Mouse (Mus musculus) right cerebral cortex, adult 2 months (tissue): ENCODE results near the gene 1700008O03Rik.

ENCODE experiments used
- DNase-seq, 2 experiments: peaks; one replicate each; pipeline ENCODE4 v3.0.0; 2021 to 2022; ENCODE audit warnings: low spot score in 2 of 2

1700008O03Rik gene

DNA sequence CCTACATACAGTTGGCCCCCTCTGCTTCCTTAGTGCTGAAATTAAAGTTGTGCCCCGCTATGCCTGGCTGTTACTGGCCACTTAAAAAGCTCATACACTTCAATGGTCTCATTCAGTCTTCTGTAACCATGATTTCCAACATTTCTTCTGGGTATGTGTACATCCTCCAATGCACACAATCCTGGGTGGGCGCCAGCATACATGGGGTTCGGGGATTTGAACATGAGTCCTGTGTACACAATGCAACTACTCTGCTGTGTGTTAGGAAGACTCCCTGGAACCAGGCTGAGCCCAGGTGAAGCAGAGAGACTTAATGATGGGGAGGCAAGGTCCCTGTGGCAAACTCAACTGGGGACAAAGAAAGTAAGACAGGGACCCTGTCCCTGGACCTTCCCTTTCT lies 9.8 kb downstream of the 1700008O03Rik start:
- DNase-seq: no peak

DNA sequence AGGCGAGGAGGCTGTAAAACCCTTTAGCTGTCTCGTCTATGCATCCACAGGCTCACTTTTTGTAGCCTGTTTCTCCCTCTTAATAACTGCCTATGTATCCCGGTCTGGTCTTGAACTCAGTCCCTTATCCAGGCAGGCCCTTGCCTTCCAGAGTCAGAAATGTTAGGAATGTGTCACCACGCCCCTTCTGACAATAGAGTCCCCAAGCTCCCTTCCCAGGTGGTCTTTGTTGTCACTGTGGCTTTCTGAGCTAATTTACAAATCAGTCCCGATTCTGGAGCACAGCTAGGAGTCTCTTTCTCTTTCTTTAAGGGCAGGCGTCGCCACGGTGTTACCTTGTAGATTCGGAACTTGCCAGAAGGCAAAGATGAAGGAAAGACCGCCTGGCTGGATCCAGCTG lies 10.4 kb downstream of the 1700008O03Rik start:
- no peak for DNase-seq

DNA sequence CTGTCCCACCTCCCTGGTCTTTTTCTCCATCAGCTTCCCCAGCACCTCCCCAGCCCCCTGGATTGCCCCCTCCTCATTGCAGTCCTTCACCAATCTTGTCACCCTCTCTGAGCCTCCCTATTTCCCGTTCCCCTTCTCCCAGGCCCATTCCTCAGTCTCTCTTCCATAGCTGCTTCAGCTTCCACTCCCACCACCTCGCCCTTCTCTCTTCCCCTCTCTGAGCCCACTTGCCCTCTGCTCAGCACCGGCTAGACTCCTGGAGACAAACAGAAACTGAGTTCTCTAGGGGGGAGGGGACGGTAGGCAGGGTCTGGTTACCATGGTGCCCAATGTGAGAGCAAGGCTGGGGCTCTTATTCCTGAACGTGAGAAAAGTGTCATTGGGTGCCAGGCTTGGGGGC lies 10.9 kb downstream of the 1700008O03Rik start:
- peak in 1 of 2 experiments; percentile 22 for DNase-seq

DNA sequence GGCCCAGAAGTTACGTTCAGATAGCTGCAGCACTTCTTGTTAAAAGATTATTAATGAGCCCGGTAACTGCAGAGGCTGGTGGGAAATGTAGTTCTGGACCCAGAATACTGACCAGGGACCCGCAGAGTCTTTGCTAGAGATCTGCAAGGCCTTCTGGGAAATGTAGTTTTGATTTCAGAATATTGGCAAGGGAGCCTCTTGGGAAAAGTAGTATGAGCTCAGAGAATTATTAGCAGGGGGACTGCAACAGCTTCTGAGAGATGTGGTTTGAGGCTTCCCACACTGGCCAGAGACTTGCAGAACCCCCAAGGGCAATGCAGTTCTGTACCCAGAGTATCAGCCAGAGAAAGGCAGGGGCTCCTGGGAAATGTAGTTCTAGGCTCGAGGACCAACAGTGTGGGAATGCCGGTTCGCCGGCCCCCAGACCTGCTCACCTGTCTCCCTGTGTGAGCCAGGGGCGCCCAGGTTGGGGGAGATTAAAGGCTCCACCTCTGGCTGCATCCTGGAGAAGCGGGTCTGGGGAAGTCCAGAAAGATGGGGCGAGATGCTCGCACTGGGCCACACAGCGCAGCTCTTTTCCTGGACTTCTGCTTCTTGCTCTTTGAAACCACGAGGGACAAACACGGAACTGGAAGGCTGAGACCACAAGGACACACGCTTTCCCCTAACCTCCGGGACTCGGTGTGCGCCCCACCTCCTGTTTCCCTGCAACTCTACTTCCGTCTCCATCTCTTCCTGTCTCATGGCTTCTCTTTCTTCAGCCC lies 11.5 kb downstream of the 1700008O03Rik start:
- DNase-seq: peak; percentile 90 to 96

DNA sequence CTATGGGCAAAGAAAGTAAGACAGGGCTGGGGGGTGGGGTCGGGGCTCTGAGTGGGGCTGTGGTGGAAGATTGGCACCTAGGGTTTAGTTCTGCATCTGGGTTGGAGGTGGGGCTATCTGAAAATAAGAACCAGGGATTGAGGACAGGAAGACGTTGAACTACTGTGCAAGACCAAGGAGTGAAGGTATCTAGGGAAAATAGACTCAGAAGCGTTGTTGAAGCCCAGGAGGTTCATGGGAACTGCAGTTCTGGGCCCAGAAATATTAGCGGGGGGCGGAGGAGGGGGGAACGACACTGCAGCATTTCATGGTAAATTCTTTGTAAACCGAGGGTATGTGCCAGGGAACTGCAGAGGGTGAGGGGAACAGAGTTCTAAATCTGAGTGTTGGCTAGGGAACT lies 12.2 kb downstream of the 1700008O03Rik start:
- no peak for DNase-seq

DNA sequence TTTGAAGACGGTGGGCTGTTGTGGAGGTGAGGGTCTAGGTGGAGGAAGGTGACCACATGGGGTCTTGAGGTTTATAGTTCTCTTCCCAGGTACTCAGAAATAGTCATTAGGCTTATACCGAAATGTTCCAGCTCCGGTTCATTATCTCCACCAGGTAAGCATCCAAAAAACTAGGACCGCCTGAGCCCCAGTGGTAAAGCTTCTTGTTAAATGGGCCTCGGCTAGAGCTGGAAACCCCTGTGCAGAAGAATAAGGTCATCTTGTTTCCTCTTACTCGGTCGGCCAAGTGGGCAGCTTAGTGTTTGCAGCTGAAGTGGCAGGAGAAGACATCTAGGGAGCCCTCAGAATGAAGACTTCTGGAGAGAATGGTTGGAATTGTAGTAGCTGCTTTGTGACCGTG lies 12.9 kb downstream of the 1700008O03Rik start:
- DNase-seq: no peak

DNA sequence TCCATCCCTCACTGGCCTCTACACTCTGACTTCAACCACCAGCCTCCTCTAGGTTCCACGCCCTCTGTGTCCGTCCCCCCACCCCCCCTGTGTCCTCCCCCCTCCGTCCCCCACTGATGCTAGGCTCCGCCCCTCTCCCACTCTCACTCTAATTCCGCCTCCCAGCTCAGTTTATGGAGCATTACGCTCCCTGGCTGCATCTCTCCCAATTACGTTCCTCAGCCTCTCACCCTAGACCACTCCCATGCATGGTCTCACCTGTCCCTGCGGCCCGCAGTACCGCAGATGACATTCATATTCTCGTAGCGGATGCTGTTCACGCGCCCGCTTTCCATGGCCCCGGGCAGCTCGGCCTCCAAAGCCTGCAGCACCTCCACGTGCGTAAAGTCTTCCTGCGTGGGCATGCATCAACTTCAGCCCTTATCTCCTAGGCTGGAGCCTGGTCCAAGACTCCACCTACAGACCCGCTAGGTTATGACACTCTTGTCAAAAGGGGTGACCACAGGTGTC lies 24.8 kb downstream of the 1700008O03Rik start:
- peak; percentile 47 to 50 for DNase-seq

DNA sequence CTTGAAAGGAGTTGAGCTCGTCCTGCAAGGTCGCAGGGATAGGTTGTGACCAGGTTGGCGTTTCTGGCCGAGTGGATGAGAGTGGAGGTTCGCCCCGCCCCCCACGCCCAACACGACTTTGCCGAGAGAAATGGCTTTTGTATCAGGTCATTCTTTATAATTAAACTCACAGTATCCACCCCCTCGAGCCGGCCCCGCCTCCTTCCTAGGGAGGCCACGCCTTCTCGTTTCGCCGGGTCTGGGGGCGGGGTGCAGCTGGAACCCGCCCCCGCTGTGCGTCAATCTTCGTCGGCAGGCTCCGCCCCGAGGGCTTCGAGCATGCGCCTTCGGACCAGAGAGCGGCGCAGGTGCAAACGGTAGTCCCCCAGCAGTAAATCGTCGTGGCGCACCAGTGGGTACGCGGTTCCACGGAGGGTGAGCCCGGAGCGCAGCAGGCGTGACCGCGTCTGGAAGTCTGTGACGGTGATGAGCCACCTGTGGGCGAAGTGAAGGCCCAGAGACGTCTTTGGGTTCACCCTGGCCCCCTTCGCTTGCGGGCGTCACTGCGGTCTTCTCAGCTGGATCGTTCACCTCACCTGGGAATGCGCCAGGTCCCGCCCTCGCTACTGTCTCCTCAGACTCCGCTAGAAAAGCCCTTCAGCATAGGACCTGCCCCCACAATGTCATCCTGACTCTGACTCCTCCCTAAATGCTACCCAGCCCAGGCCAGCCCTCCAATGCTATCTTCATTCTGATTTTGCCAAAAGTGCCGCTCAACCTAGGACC lies 25.5 kb downstream of the 1700008O03Rik start:
- DNase-seq: peak; percentile 97

DNA sequence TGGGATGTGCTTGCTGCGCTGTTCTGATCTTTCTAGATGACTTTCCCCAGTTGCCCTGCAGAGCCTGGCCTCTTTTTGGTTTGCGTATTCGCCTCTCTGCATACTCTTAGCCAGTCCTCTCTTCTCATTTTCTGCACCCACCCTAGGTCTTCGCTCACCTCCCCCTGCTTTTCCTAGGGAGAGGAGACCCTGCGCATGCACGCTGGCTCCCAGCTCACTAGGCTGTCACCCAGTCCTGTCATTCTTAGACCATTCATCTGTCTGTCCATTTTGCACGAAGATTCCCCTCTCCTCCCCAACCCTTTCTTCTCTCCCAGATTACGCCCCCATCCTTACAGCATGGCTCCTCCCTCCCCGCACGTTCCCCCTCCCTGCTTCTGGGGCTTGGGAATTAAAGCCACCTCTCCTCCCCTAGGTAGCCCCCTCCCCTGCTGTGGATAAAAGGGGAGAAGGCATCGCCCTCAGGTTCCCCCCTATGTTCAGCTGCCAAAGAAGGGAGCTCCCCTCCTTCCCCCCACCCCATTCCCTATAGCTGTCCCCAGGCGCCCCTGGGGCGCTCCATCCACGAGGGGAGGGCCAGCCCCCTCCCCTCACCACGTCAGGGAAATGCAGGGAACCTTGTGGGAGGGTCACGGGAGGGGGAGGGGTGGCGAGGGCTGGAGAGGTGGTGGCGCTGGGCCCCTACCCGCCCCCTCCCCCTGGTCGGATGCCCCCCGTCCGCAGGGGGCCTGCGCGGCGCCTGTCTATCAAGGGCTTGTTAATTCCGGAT lies 26.6 kb downstream of the 1700008O03Rik start:
- DNase-seq: peak; percentile 23 to 29

DNA sequence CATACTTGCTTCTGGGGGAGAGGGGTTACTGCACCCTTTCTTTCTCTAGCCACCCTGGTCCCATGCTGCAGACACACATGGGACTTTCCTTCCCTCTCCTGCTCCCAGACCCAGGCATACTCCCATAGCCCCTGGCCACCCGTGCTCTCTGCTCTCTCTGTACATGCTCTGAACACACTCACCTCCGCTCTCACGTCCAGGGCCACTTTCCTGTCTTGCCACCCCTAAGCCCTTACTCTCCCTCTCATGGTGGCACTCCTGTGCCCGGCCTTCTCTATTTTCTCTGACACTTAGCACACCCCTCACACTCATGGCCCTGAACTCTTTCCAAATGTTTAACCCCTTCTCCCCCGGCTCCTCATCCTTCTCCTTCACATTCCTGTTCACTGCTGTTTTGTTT lies 27.6 kb downstream of the 1700008O03Rik start:
- DNase-seq: peak; percentile 20 to 27

DNA sequence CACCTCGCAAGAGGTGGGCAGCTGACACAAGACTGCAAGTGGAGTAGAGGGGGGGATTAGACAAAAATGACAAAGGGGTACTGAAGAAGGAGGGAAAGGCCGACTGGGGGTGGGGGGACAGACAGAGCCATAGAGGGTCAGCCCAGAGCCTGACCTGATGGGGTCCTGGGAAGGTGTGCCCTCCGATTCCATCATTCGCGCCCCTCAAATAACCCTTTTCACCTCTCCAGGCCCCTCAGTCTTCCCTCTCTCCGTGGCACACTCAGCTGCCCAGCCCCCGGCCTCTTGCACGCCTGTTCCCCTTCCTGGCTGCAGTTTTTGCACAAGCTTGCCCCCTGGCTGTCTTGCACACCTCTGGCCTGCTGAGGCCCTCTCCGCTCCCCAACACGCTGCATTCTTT lies 28.1 kb downstream of the 1700008O03Rik start:
- peak in 1 of 2 experiments; percentile 4 for DNase-seq

DNA sequence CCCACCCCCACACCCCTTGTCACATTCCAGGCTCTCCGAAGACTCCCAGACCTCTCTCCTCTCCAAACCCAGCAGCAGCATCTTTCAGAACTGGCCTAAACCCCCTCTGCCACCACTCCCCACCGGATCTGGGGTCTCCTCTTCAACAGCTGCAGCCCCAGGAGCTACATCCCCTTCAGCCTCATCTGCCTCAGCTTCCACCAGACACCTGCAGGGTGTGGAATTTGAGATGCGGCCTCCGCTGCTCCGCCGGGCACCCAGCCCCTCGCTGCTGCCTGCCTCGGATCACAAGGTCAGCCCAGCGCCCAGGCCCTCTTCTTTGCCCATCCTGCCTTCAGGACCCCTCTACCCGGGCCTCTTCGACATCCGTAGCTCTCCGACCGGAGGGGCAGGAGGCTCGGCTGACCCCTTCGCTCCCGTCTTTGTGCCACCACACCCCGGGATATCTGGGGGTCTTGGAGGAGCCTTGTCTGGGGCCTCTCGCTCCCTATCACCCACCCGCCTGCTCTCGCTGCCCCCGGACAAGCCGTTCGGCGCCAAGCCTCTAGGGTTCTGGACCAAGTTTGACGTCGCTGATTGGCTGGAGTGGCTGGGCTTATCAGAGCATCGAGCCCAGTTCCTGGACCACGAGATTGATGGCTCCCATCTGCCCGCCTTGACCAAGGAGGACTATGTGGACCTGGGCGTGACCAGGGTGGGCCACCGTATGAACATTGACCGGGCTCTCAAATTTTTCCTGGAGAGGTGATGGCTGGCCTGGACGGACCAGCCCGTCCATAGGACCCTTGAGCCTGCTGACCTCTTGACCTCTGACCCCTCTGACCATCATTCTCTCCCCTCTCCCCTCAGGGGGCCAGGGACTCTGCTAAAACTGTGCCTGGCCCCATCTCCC lies 28.8 kb downstream of the 1700008O03Rik start:
- peak; percentile 11 to 18 for DNase-seq

DNA sequence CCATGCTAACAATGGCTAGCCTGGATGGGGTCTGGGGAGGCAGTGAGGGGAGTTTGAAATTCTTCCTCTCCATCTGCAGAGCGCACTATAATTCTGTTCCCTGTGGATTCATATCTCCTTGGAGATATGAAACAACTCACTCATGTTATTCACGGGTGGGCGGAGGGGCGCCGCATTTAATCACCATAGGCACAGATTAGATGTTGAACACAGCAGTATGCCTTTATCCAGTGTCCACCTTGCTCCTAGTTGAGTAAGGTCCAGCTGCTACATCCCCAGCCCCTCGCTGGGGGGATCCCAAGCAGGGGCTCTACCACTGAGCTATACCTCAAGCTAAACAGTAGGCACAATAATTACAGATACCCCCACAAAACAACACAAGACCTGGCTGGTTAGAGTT lies 30.2 kb downstream of the 1700008O03Rik start:
- DNase-seq: peak; percentile 37 to 53

DNA sequence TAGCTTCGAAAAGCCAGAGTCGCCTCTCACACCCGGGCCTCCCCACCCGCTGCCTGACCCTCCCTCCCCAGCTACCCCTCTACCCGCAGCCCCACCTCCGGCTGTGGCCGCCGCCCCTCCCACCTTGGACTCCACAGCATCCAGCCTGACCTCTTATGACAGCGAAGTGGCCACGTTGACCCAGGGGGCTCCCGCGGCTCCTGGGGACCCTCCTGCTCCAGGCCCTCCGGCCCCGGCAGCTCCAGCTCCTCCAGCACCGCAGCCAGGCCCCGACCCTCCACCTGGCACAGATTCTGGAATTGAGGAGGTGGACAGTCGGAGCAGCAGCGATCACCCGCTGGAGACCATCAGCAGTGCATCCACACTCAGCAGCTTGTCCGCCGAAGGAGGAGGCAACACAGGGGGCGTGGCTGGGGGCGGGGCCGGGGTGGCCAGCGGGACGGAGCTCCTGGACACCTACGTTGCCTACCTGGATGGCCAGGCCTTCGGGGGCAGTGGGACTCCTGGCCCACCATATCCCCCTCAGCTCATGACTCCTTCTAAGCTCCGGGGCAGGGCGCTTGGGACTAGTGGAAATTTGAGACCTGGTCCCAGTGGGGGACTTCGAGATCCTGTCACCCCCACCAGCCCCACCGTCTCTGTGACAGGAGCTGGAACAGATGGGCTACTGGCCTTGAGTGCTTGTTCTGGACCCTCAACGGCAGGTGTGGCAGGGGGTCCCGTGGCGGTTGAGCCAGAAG lies 31.8 kb downstream of the 1700008O03Rik start:
- DNase-seq: peak in 1 of 2 experiments; percentile 15

DNA sequence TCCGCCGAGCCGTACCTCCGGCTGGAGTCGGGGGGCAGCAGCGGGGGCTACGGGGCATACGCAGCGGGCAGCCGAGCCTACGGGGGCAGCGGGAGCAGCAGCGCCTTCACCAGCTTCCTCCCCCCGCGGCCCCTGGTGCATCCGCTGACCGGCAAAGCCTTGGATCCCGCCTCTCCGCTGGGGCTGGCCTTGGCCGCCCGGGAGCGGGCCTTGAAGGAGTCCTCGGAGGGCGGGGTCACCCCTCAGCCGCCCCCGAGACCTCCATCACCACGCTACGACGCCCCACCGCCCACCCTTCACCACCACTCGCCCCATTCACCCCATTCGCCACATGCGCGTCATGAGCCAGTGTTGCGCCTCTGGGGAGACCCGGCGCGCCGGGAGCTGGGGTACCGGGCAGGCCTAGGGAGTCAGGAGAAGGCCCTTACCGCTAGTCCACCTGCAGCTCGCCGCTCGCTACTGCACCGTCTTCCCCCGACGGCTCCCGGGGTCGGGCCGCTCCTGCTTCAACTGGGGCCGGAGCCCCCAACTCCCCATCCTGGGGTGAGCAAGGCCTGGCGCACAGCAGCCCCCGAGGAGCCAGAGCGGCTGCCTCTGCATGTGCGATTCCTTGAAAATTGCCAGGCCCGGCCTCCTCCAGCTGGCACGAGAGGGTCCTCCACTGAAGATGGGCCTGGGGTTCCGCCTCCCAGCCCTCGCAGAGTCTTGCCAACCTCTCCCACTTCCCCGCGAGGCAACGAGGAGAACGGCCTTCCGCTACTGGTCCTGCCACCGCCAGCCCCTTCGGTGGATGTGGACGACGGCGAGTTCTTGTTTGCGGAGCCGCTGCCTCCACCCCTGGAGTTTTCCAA lies 32.6 kb downstream of the 1700008O03Rik start:
- peak in 1 of 2 experiments; percentile 36 for DNase-seq

DNA sequence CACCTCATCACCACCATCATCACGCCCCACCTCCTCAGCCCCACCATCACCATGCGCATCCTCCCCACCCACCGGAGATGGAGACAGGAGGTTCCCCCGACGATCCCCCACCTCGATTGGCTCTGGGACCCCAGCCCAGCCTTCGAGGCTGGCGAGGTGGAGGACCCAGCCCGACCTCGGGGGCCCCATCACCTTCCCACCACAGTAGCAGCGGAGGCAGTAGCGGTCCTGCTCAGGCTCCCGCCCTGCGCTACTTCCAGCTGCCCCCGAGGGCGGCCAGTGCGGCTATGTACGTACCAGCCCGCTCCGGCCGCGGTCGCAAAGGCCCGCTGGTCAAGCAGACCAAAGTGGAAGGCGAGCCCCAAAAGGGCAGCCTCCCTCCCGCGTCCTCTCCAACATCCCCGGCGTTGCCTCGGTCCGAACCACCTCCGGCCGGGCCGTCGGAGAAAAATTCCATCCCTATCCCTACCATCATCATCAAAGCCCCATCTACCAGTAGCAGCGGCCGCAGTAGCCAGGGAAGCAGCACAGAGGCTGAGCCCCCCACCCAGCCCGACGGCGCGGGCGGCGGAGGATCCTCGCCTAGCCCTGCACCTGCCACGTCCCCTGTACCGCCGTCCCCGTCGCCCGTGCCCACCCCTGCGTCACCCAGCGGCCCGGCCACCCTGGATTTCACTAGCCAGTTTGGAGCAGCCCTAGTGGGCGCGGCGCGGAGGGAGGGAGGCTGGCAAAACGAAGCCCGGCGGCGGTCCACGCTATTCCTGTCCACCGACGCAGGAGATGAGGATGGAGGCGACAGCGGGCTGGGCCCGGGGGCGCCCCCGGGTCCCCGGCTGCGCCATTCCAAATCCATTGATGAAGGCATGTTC lies 33.5 kb downstream of the 1700008O03Rik start:
- DNase-seq: peak in 1 of 2 experiments; percentile 23

DNA sequence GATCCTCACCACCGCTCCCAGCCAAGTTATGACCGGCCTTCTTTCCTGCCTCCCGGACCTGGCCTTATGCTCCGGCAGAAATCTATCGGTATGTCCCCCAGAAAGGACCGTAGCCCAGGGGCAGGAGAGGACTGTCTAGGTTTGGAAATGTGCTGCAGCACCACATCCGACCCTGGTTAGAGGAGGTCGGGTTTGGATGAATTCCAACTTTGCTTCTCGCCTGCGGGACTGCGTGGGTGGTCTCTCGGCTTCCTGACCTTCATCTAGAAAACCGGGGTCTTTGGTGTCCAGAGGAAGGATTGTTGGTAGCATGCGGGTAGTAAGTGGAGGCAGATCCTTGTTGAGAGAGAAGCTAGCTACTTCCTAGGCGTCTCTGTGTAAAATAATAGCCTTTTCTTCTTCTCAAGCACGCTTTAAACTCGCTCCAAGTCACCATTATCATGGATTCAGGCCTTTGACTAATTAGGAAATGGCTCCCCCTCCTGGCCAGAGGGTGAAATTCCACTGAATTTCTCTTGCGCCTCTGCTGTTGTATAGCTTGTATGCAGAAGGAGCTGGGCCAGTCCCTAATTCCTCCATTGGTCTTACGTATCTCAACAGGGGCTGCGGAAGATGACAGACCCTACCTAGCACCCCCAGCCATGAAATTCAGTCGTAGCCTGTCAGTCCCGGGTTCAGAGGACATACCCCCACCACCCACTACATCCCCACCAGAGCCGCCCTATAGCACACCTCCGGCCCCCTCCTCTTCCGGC lies 34.5 kb downstream of the 1700008O03Rik start:
- DNase-seq: peak; percentile 89 to 92

DNA sequence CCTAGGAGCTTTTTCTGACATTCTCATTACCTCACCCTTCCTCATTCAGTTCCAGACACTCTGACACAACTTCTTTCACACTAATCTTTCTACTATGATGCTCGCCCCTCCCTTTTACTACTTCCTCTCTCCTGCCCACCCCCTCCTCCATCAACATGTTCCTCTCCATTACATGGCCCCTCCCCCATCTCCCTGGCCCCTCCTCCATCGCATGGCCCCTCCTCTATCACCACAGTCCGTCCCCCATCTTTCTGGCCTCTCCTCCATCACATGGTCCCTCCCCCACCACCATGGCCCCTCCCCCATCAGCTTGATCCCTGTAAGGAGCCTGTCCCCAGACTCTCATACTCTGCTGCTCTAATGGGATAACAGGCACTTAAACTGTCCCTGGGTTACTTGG lies 36.6 kb downstream of the 1700008O03Rik start:
- no peak for DNase-seq
